Mouse (Mus musculus) thymus, adult 2 months (tissue): ENCODE results near the gene Rbm33.

Experiments used
- CTCF ChIP-seq: fragments of 200-500 bp; IDR thresholded peaks from 2 replicates; pipeline ENCODE4 v1.5.1; 2012; ENCODE audit warnings: mild to moderate bottlenecking, control low read depth, low read length, moderate library complexity, borderline replicate concordance; ENCODE audit not compliant: control insufficient read depth, poor library complexity, insufficient read depth; ENCODE audit errors: extremely low read depth
- POLR2A ChIP-seq: fragments of 200-500 bp; IDR thresholded peaks from 2 replicates; pipeline ENCODE4 v1.6.1; 2012; ENCODE audit warnings: mild to moderate bottlenecking, low read length, control low read depth, moderate library complexity; ENCODE audit not compliant: control insufficient read depth, poor library complexity, insufficient read depth; ENCODE audit errors: extremely low read depth

DNA sequence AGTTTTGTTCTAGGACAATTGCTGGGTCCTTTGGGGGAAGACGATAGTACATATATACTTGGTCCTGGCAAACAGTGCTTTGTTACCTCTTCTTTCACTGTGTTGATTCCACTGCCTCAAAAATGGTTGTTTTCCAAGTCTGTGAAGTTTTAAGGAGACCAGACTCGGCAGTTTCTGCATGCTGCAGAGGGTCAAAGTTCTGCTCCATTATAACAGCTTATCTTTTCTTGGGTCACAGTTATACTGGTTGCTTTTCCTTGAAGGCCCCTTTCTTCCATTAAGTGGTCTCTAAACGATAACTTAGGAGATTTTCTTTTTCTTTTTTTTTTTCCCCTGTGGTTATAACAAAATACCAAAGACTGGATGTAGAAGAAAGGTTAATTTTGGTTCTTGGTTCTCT, 89.7 kb downstream of the Rbm33 start:
- no peak for TF ChIP-seq POLR2A
- TF ChIP-seq CTCF, result no peak
